Mouse (Mus musculus): ENCODE data around the gene Edil3.

The Edil3 gene

GRCm38 (mm10) chr13:89253990-89254642 is 432.8 kb downstream of the Edil3 start:
- no peak for DNase-seq (ENCODE audit: low read depth)

- no peak for DNase-seq (ENCODE audit: low read depth)
Measured at GRCm38 (mm10) chr13:89256906-89257305, 435.6 kb downstream of the Edil3 start.

- no peak for DNase-seq (ENCODE audit: low read depth)
Measured at GRCm38 (mm10) chr13:89286696-89287305, 465.5 kb downstream of the Edil3 start.

GRCm38 (mm10) chr13:89288201-89288600 is 466.9 kb downstream of the Edil3 start:
- DNase-seq (ENCODE audit: low read depth): peak; percentile 2

- DNase-seq (ENCODE audit: low read depth): peak; percentile 2
Measured at GRCm38 (mm10) chr13:89321155-89321554, 499.9 kb downstream of the Edil3 start.

GRCm38 (mm10) chr13:89324282-89324681 is 503.0 kb downstream of the Edil3 start:
- DNase-seq (ENCODE audit: low read depth): no peak

- no peak for DNase-seq (ENCODE audit: low read depth)
Measured at GRCm38 (mm10) chr13:89334494-89334893, 513.2 kb downstream of the Edil3 start.

- DNase-seq (ENCODE audit: low read depth): no peak
Measured at GRCm38 (mm10) chr13:89335908-89336579, 514.8 kb downstream of the Edil3 start.

GRCm38 (mm10) chr13:89339055-89339454 is 517.8 kb downstream of the Edil3 start:
- DNase-seq (ENCODE audit: low read depth): no peak

GRCm38 (mm10) chr13:89339776-89340175 is 518.5 kb downstream of the Edil3 start:
- no peak for DNase-seq (ENCODE audit: low read depth)

GRCm38 (mm10) chr13:89355234-89355633 is 534.0 kb downstream of the Edil3 start:
- no peak for DNase-seq (ENCODE audit: low read depth)

GRCm38 (mm10) chr13:89358407-89358806 is 537.1 kb downstream of the Edil3 start:
- no peak for DNase-seq (ENCODE audit: low read depth)

- no peak for DNase-seq (ENCODE audit: low read depth)
Measured at GRCm38 (mm10) chr13:89362274-89362673, 541.0 kb downstream of the Edil3 start.

GRCm38 (mm10) chr13:89371253-89371652 is 550.0 kb downstream of the Edil3 start:
- DNase-seq (ENCODE audit: low read depth): no peak

- no peak for DNase-seq (ENCODE audit: low read depth)
Measured at GRCm38 (mm10) chr13:89371656-89372240, 550.5 kb downstream of the Edil3 start.
